Mouse (Mus musculus): Measurements from ENCODE around the gene Snorc.

- no peak for TF ChIP-seq CTCF (IDR thresholded peaks at IDR 0.05; ENCODE audit: low read depth)
- no peak for TF ChIP-seq EP300 (IDR thresholded peaks at IDR 0.05; ENCODE audit: low read depth)
These were observed 39.6 kb downstream of the Snorc start, which contains the start of gene Neu2 for GRCm38 (mm10) chr1:87509561-87510165.
